Mouse (Mus musculus): ENCODE data around the gene Tnfrsf19. TPM values are rescaled to one million over a fixed set of nuclear protein-coding genes. Genes with fewer than 3 reads are reported as not detected.

The Tnfrsf19 gene
- polyA plus RNA-seq, 1 experiment from 2014 or later, result 4.4 TPM

- H3K9me3 ChIP-seq (replicated peaks), result no peaks in the 10 kb centered on the region
- no peak for ATAC-seq (ENCODE audit: insufficient read depth)
Measured at GRCm38 (mm10) chr14:60964016-60964810, 82.1 kb downstream of the Tnfrsf19 start.

GRCm38 (mm10) chr14:60957611-60958157 is 88.6 kb downstream of the Tnfrsf19 start:
- Histone ChIP-seq H3K4me2 (no peak overlapping the region), H3K27me3 (no peaks in the 10 kb centered on the region), H3K27ac (replicated peaks) (no peak overlapping the region), H3K4me3 (replicated peaks) (no peak overlapping the region), H3K36me3 (replicated peaks) (no peaks in the 10 kb centered on the region), H3K9ac (no peak overlapping the region), H3K4me1 (replicated peaks) (no peaks in the 10 kb centered on the region), H3K9me3 (replicated peaks) (no peaks in the 10 kb centered on the region)
- no peak for ATAC-seq (ENCODE audit: insufficient read depth)

More at GRCm38 (mm10) chr14:60964016-60964810, 82.1 kb downstream of the Tnfrsf19 start:
- 60% methylated on average over 7 of the region's 7 CpGs for WGBS (ENCODE audit: insufficient replicate concordance)
- Histone ChIP-seq H3K27me3 (no peaks in the 10 kb centered on the region), H3K27ac (replicated peaks) (no peak overlapping the region), H3K9ac (no peak overlapping the region), H3K4me3 (replicated peaks) (no peak overlapping the region), H3K36me3 (replicated peaks) (no peaks in the 10 kb centered on the region), H3K4me1 (replicated peaks) (no peaks in the 10 kb centered on the region), H3K4me2 (no peak overlapping the region)

- Histone ChIP-seq H3K36me3 (replicated peaks) (no peaks in the 10 kb centered on the region), H3K9me3 (replicated peaks) (no peaks in the 10 kb centered on the region), H3K27ac (replicated peaks) (no peak overlapping the region), H3K9ac (no peak overlapping the region), H3K4me2 (no peak overlapping the region), H3K4me3 (replicated peaks) (no peak overlapping the region), H3K4me1 (replicated peaks) (no peaks in the 10 kb centered on the region), H3K27me3 (no peaks in the 10 kb centered on the region)
- 78% methylated on average over 4 of the region's 4 CpGs for WGBS (ENCODE audit: insufficient replicate concordance)
- ATAC-seq (ENCODE audit: insufficient read depth), result no peak
Measured at GRCm38 (mm10) chr14:60937481-60938039, 108.7 kb downstream of the Tnfrsf19 start.

- 56% methylated on average over 5 of the region's 5 CpGs for WGBS (ENCODE audit: insufficient replicate concordance)
Measured at GRCm38 (mm10) chr14:60935705-60936104, 110.6 kb downstream of the Tnfrsf19 start.

GRCm38 (mm10) chr14:60926011-60926410 is 120.3 kb downstream of the Tnfrsf19 start:
- WGBS (ENCODE audit: insufficient replicate concordance), result 52% methylated on average over 1 of the region's 1 CpGs
- no peaks in the 10 kb centered on the region for H3K4me1 ChIP-seq (replicated peaks)
- H3K4me3 ChIP-seq (replicated peaks), result no peak overlapping the region
- H3K9me3 ChIP-seq (replicated peaks), result no peaks in the 10 kb centered on the region
- no peak overlapping the region for H3K27ac ChIP-seq (replicated peaks)
- no peak overlapping the region for H3K9ac ChIP-seq
- H3K27me3 ChIP-seq, result no peaks in the 10 kb centered on the region
- H3K36me3 ChIP-seq (replicated peaks), result no peaks in the 10 kb centered on the region
- ATAC-seq (ENCODE audit: insufficient read depth), result no peak
- no peak overlapping the region for H3K4me2 ChIP-seq

More at GRCm38 (mm10) chr14:60935705-60936104, 110.6 kb downstream of the Tnfrsf19 start:
- H3K36me3 ChIP-seq (replicated peaks), result no peaks in the 10 kb centered on the region
- no peak for ATAC-seq (ENCODE audit: insufficient read depth)
- no peak overlapping the region for H3K9ac ChIP-seq
- no peak overlapping the region for H3K4me3 ChIP-seq (replicated peaks)
- H3K4me2 ChIP-seq, result no peak overlapping the region
- no peaks in the 10 kb centered on the region for H3K9me3 ChIP-seq (replicated peaks)
- no peak overlapping the region for H3K27ac ChIP-seq (replicated peaks)
- no peaks in the 10 kb centered on the region for H3K4me1 ChIP-seq (replicated peaks)
- H3K27me3 ChIP-seq, result no peaks in the 10 kb centered on the region

GRCm38 (mm10) chr14:60916661-60917060 is 129.6 kb downstream of the Tnfrsf19 start:
- no peak overlapping the region for H3K27ac ChIP-seq (replicated peaks)
- WGBS (ENCODE audit: insufficient replicate concordance), result 33% methylated on average over 4 of the region's 4 CpGs
- H3K27me3 ChIP-seq, result no peaks in the 10 kb centered on the region
- H3K9ac ChIP-seq, result no peak overlapping the region
- H3K4me1 ChIP-seq (replicated peaks), result no peaks in the 10 kb centered on the region
- H3K9me3 ChIP-seq (replicated peaks), result no peaks in the 10 kb centered on the region
- H3K4me2 ChIP-seq, result no peak overlapping the region
- no peak for ATAC-seq (ENCODE audit: insufficient read depth)
- H3K36me3 ChIP-seq (replicated peaks), result no peaks in the 10 kb centered on the region
- no peak overlapping the region for H3K4me3 ChIP-seq (replicated peaks)

Other genes starting within 250 kb of the Tnfrsf19 start
- gene Sacs, start 92.0 kb upstream of the Tnfrsf19 start, polyA plus RNA-seq (2015; fragmentation: Nextera tagmentation; extraction: Ambion mirVana), result 1.1 and 1.3 TPM in 2 replicates
- gene Sgcg, start 212.0 kb upstream of the Tnfrsf19 start, polyA plus RNA-seq (2015; fragmentation: Nextera tagmentation; extraction: Ambion mirVana), result 0.66 and 0.93 TPM in 2 replicates